Mouse (Mus musculus) mature B cell (primary cell): Measurements from ENCODE around the gene Olfr1351.
"Not testable (repeated sequence)": the region's sequence is repeated elsewhere in the genome, so short reads cannot be mapped to it uniquely, and the experiment has no call there.

Source experiments
- in situ Hi-C: fragments of 300-500 bp; cut with MboI; formaldehyde crosslinking; loops from 2 replicates; pipeline ENCODE4 v1.14.3; 2019

Gene Olfr1351

GRCm38 (mm10) chr10:79012172-79012571 lies at the start of gene Olfr1351:
Gene Olfr1351, plus strand, starts transcription at chr10:79012472.
- in situ Hi-C loops = no loop called here

- in situ Hi-C loops = not testable (repeated sequence)
Measured at GRCm38 (mm10) chr10:78963009-78963408, 49.3 kb upstream of the Olfr1351 start, which contains the start of gene Olfr1353. Gene Olfr1353, plus strand, starts transcription at chr10:78963309.

- in situ Hi-C loops = no loop called here
Measured at GRCm38 (mm10) chr10:78980750-78981149, 31.5 kb upstream of the Olfr1351 start, which contains the start of gene Olfr1352. Gene Olfr1352, plus strand, starts transcription at chr10:78981050.

- in situ Hi-C loops = no loop called here
Measured at GRCm38 (mm10) chr10:79028441-79028840, 16.2 kb downstream of the Olfr1351 start, which contains the start of gene Olfr57. Gene Olfr57, plus strand, starts transcription at chr10:79028741.

GRCm38 (mm10) chr10:79042457-79042856 lies 30.2 kb downstream of the Olfr1351 start:
- in situ Hi-C loops = not testable (repeated sequence)

- in situ Hi-C loops = not testable (repeated sequence)
Measured at GRCm38 (mm10) chr10:79057370-79057769, 45.1 kb downstream of the Olfr1351 start.
